Mouse (Mus musculus): Measurements from ENCODE around the gene Acta2. TPM values are rescaled to one million over a fixed set of nuclear protein-coding genes. Genes with fewer than 3 reads are reported as not detected.

The Acta2 gene
- 1.9 TPM in 1 of 3 replicates, not detected in the others for total RNA-seq (2017)

DNA sequence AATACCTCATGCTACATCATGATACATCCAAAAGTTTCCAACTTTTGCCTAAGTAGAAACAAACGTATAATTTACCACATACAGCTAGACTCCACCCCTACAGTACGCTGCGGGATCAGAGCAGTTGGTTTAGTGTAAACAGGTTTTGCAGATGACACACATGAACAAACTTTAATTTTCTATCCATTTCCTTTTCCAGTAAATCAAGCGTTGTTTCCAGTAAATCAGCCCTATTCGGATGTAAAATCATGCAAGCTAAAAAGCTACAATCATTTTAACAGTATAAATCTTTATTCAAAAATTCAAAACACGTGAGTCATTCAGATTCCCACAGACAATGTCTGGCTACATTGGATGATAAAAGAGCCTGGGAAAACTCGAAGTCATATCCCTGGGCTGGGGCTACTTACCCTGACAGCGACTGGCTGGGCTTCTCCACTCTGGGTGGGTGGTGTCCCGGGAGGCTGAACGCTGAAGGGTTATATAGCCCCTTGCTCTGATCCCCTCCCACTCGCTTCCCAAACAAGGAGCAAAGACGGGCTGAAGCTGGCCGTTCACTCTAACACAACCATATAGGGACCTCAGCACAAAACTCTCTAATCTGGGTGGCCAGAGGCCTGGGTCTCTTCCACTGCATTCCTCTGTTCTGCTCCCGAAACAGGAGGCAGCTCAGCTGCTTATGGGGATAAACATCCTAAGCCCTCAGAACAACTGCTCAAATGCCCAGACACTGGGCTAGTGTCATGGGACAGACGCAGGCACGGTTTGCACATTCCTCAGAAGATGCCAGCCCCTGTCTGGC, at the start of gene Acta2:
Gene Acta2 (minus strand): TSS at position 711 of the 802 bp plus-strand sequence.
- no peak for ATAC-seq (replicated peaks; ENCODE audit: insufficient number of reproducible peaks, low FRiP score, low TSS enrichment, poor library complexity, severe bottlenecking)

DNA sequence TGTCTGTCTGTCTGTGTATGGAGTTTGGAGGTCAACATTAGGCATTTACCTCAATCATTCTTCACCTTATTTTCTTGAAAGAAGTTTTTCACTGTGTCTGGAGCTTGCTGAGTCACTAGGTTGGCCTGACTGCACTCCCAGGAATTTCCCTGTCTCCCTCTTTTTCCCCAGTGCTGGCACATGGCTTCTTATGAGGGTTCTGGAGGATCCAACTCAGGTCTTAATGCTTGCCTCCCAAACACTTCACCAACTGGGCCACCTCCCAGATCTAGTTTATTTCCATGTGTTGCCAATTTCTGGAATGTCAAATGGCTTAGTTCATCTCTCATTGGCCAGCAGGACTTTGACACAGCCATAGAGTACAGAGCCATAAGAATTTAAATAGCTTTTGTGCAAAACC, 49.5 kb upstream of the Acta2 start:
- no peak for ATAC-seq (replicated peaks; ENCODE audit: insufficient number of reproducible peaks, low FRiP score, low TSS enrichment, poor library complexity, severe bottlenecking)

DNA sequence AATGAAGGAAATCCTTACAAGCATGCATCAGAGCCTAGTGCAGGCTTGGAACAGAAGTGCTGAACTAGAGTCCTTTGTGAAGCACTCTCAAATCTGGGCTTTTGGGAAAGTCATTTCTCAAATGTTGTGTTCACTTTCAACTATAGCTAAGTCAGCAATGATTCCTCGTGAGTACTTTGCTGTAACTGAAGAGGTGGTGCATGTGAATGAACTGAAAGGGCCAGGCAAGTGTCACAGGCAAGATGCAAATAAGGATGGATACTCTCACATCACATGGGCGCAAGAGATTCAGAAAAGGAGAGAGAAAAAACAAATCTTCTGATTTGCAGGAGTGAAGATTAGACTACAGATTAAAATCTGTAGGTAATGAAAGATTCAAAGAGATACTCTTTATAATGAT, 45.0 kb upstream of the Acta2 start:
- ATAC-seq (replicated peaks; ENCODE audit: insufficient number of reproducible peaks, low FRiP score, low TSS enrichment, poor library complexity, severe bottlenecking) = no peak

DNA sequence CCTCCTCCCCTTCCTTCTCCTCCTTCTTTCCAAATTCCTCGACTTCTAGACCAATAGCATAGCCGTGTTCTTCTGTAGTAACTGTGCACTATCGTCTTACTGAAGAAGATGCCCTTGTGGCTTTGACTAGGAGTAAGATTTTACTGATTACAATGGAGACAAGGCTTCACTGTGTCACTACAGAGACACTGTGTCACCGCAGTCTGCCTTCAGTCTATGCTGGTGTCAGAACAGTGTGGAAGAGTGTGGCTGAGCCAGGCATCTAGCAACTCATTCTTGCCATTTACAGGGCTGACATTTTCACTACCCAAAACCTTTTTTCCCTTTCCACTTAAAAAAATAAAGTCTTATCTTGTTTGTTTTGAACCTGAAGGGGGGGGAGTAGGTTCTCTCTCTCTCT, 43.8 kb upstream of the Acta2 start:
- no peak for ATAC-seq (replicated peaks; ENCODE audit: insufficient number of reproducible peaks, low FRiP score, low TSS enrichment, poor library complexity, severe bottlenecking)

DNA sequence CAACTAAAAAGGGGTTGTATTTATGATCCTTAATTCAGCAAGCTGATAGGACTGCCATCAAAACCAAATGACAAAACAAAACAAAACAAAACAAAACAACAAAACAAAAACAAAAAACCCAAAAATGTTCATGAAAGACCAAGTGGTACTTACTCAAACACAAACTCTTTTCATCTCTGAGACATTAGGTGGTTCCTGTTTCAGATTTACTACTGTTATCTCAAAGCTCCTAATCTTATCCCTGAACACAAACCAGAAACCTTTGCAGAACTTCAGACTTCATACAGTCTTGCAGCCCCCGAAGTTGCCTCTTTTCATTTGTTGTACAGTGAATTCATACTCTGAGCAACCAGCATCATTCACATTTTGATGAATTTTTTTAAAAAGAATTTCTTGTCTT, 43.1 kb upstream of the Acta2 start:
- no peak for ATAC-seq (replicated peaks; ENCODE audit: insufficient number of reproducible peaks, low FRiP score, low TSS enrichment, poor library complexity, severe bottlenecking)

DNA sequence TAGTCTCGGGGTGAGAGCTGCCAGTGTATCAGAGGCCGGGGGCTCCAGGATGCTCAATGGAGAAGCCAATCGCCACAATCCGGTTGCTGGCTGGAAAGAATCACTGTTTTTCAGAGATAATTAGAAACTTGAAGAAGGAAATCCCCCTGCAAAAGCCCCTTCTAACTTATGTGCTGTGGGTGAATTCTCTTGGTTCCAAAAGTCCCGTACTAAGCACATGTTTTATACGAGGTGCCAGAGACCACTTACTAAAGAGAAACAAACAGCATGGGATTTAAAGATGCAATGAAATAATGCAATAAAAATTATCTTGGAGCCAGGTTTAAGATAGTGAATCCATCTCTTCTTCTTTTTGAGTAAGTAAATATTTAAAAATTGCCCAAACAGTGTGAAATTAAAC, 40.1 kb upstream of the Acta2 start:
- no peak for ATAC-seq (replicated peaks; ENCODE audit: insufficient number of reproducible peaks, low FRiP score, low TSS enrichment, poor library complexity, severe bottlenecking)

DNA sequence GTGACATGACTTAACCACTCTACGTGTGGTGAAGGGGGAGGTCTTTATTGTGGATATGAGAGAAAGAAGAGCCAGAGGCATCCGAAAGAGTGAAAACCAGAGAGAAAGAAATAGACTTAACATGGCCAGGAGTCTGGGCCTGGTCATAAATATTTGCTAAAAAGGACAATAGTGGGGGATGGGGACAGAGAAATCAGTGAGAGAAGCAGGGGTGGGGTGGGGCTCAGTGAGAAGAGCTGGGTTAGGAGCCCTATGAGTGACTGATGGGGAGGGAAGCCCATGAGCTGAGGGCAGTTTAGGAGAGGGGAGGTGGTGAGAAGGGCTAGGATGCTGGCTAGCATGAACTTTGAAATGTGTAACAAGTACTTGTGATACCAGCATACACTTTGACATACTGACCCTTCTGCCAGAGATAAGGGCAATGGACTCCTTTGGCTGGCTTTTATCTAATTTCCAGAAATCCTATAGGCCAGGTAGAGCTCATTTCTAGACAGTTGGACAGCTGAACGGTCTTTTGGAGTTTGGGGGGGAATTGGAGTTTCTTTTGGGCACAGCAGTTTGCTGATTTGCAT, 38.1 kb upstream of the Acta2 start:
- no peak for ATAC-seq (replicated peaks; ENCODE audit: insufficient number of reproducible peaks, low FRiP score, low TSS enrichment, poor library complexity, severe bottlenecking)

DNA sequence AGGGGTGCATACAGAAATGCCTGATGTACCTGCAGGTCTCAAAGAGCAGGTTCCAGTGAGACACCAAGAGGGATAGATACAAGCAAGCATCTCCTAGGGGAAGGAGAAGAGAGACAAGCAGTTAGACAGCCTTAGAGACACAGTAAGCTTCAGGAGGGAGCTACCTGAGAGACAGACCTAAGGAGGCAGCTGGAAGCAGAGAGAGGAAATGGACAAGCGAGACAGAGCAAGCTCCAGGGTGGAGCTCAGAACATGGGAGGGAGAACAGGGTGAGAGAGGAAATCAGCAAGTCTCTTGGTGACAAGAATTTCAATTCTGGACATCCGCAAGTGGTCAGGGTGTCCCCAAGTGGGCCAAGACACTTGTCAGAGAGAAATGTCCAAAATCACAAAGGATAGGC, 37.3 kb upstream of the Acta2 start:
- ATAC-seq (replicated peaks; ENCODE audit: insufficient number of reproducible peaks, low FRiP score, low TSS enrichment, poor library complexity, severe bottlenecking) = no peak

DNA sequence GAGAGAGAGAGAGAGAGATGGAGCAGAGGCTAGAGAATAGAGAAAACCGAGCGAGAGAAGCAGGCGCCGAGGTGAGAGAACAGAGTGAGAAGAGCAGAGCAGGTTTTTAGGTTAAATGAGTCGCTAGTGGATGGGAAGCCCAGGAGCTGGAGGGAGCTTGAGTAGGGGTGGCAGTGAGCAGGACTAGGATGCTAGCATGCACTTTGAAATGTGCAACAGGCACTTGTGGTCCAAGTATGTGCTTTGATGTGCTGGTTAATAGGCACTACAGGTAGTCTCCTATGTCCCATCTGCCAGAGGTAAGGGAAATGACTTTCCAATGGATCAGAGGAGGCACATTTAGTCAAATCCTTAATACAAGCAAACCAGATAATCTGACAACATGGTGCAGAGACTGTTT, 36.6 kb upstream of the Acta2 start:
- no peak for ATAC-seq (replicated peaks; ENCODE audit: insufficient number of reproducible peaks, low FRiP score, low TSS enrichment, poor library complexity, severe bottlenecking)

DNA sequence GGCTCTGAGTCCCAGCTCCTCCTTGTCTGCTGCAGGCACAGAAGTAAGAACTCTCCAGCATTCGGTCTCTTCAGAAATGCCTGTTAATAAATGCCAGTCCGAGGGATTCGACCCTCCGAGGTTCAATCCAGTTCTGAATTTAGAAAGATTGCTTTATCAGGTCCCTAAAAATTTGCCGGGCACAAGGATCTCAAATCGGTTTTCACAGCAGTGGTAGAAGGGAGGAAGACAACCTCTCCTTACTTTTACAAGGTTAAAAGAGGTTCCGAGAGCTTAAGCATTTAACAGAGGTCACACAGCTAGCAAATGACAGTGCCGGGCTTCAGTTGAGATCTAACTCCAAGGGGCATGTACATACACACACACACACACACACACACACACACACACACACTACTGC, 36.0 kb upstream of the Acta2 start:
- ATAC-seq (replicated peaks; ENCODE audit: insufficient number of reproducible peaks, low FRiP score, low TSS enrichment, poor library complexity, severe bottlenecking) = no peak

DNA sequence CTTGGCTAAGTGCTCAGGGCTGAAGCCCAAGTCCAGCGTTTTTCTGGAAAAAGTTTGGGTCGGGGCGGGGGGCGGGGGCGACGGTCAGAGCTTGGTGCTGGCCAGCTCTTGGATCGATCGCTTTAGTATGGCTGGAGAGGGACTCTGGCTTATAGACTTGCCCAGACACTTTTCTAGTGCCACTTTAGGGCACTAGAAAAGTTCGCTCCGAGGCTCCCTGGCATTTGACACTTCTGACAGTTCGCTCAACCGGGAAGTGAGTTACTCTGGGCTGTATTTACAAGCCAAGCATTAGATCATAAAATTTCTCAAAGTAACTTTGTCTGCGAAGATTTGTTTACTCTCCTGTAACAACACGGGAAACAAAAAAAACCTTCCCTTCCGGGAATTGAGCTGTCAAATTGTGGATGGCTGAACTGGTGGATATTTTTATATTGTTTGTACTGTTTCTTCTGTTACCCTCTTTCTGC, 35.5 kb upstream of the Acta2 start:
- no peak for ATAC-seq (replicated peaks; ENCODE audit: insufficient number of reproducible peaks, low FRiP score, low TSS enrichment, poor library complexity, severe bottlenecking)

DNA sequence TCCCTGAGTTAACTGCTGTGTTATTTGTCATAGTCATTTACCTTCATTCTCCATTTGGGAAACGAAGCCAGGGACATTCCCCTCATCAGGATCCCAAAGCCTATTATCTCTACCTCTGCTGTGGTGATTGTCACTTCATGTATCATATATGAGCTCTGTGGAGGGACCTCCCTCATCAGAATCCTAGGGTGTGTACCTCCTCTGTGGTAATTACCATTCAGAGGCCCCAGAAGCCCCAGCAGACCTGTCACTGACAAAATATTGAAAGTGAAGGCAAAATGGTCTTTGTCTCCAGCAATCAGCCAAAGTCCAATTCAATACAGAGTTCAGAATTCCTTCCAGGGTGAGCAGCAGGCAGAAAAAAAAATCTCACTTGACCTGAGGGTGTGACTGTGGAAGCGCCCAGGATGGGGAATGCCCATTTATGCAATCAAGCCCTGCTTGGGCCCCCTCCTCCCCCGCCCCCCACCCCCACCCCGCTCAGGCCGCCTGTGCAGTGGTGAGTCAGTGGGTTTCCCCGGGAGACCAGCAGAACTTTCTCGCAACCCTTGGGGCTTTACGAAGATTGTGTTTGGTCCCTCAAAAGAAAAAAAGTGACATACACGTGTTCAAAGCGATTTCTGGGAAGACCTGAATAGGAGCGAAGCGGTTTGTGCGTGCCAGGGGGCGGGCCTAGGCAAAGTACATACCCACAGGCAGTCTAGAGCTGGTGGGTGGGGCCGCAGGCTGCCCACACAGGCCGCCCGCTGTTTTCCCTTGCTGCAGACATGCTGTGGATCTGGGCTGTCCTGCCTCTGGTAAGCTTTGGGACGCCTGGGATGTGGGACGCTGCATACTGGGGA, 34.8 kb upstream of the Acta2 start, which contains the start of gene Fas:
Gene Fas (plus strand): TSS at position 719 of the 842 bp plus-strand sequence.
- peak; percentile 90 for ATAC-seq (replicated peaks; ENCODE audit: insufficient number of reproducible peaks, low FRiP score, low TSS enrichment, poor library complexity, severe bottlenecking)

DNA sequence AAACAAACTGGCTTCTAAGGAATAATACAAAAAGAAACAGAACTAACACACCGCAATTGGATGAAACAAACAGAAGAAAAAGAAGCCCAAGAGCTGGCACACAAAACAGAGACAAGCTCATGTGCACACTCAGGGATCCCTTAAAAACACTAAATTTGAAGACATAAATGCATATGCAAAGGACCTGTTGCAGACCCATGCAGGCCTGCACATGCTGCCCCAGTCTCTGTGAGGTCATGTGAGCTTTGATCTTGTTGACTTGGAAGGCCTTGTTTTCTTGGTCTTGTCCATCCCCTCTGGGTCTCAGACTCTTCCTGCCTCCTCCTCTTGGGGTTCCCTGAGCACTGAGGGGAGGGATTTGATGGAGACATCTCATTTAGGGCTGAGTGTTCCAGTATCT, 33.3 kb upstream of the Acta2 start:
- ATAC-seq (replicated peaks; ENCODE audit: insufficient number of reproducible peaks, low FRiP score, low TSS enrichment, poor library complexity, severe bottlenecking) = no peak

DNA sequence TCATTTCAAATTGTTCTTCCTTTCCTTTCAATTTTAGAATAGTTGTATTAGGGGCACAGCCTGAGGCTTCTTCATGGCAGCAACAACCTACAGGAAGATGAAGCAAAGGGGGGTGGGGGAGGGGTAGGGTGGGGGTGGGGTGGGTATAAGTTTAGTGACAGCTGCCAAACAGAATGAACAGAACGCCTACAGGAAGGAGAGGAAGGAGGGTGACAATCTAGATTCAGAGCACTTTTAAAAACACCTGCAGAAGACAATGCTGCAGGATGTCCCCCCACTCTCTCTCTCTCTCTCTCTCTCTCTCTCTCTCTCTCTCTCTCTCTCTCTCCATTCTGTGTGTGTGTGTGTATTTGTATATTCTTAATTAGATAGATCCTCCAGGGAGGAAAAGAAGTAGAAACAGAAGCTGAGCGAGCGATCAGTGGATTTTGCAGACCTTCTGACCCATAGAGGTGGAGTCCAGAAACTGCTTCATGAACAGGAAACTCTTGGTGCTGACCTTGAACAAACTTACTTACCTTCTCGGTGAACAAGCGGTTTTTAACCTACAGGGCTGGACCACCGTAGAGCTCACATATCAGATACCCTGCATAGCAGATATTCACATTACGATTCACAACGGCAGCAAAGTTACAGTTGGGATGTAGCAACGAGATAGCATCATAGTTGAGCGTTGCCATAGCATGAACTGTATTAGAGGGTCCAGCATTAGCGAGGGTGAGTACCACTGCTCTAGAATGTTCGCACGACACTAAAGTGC, 32.4 kb upstream of the Acta2 start:
- ATAC-seq (replicated peaks; ENCODE audit: insufficient number of reproducible peaks, low FRiP score, low TSS enrichment, poor library complexity, severe bottlenecking) = no peak

DNA sequence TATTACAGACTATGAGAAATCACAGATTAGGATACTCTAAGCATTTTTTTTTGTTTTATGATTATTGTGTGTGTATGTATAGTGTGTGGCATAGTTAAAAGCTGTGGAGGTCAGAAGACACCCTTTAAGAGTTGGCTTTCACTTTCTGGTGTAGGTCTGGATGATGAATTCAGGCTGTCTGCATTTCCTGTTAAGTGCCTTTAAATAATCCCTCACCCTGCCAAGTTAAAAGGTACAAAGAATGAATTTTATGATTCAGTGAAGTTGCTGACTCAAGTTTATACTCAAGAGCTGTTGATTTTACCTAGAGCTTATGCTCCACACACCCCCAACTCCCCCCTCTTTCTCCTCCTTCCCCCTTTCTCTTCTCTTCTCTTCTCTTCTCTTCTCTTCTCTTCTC, 31.8 kb upstream of the Acta2 start:
- ATAC-seq (replicated peaks; ENCODE audit: insufficient number of reproducible peaks, low FRiP score, low TSS enrichment, poor library complexity, severe bottlenecking) = no peak

DNA sequence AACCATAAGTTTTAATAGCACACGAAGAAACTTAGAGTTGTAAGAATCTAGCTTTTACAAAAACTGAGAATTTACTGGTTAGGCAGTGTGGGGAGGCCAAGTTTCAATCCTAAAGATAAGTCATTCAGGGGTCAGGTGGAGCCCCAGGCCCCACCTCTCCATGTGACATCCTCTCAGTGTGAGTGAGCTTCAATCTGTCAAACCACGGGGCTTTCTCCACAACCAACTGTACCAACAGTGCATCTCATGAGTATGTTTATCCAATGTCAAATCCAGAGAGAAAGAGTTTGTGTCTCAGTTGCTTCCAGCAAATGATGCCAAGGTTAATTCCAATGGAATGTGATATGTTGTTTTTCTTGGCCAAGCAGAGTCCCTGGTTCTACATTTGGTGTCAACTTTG, 29.4 kb upstream of the Acta2 start:
- no peak for ATAC-seq (replicated peaks; ENCODE audit: insufficient number of reproducible peaks, low FRiP score, low TSS enrichment, poor library complexity, severe bottlenecking)

DNA sequence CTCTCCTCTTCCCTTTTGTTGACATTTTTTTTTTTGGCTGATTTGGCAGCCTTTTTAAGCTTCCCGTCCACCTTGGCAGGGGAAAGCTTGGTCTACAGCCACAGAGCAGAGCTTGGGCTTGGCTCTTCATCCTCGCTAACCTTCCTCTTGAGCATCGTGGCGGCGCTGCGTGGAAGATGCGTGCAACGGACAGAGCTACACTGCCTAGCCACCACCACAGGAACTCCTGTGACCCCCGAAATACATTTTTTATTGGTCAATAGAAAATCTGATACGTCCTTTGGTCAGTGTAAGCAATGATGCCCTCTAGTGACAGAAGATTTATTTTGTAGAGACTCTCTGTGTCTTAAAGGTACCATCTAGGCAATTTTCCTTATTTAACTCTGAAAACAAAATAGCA, 29.0 kb upstream of the Acta2 start:
- 0 out of 2 replicates have a peak, but pooled peaks have one; percentile 22 for ATAC-seq (replicated peaks; ENCODE audit: insufficient number of reproducible peaks, low FRiP score, low TSS enrichment, poor library complexity, severe bottlenecking)

DNA sequence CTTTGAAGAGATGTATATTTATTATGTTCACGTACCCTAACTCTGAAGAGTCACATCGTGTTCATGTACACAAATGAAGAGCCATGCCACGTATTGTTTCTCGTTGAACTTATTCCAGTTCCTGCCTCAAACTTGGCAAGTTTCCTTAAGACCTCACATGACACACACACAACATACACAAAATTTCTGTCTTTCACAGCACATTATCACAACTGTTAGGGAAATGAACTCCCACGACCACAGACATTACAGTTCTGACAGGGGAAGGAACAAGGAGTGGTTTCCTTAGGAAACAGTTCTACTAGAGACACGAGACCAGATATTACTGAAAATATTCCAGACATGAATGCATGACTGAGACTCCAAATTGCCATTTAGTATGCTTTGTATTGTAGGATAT, 28.2 kb upstream of the Acta2 start:
- ATAC-seq (replicated peaks; ENCODE audit: insufficient number of reproducible peaks, low FRiP score, low TSS enrichment, poor library complexity, severe bottlenecking) = no peak

DNA sequence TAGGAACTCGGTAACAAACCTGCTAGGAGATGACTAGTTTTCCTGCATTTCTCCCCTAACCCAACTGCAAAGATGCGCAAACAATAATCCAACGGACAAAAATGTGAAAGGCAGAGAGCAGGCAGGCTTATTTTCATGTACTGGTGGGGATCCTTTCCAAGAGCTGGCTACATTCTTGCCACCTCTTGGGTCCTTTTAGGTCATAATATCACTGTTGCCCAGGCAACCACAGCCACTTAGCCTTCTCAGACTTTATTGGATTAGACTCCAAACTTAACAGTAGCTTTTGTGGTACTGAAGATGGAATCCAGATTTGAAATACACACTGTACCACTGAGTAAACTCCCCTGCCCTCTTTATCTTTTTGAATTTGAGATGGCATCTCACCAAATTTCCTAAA, 22.7 kb upstream of the Acta2 start:
- ATAC-seq (replicated peaks; ENCODE audit: insufficient number of reproducible peaks, low FRiP score, low TSS enrichment, poor library complexity, severe bottlenecking) = no peak
